Mouse (Mus musculus) forebrain, embryonic 15.5 days (tissue): ENCODE measurements around the gene Ankrd45. TPM values are rescaled to one million over a fixed set of nuclear protein-coding genes. Genes with fewer than 3 reads are reported as not detected.
A peak's percentile ranks its signal among the peaks of the same experiment; 100 is the strongest.
"Not testable (repeated sequence)": the region's sequence is repeated elsewhere in the genome, so short reads cannot be mapped to it uniquely, and the experiment has no call there.

Experiments
- ATAC-seq: fragments of 200-750 bp; cut with Nextera tagmentation; replicated peaks from 2 replicates; pipeline ENCODE4 v1.8.0; 2017; ENCODE audit warnings: mild to moderate bottlenecking, moderate TSS enrichment, moderate library complexity
- H3K27ac ChIP-seq: fragments of 300-500 bp; sonication (generic); replicated peaks from 2 replicates; pipeline ENCODE4 v1.5.1; 2015; ENCODE audit warnings: mild to moderate bottlenecking, inconsistent platforms
- H3K27me3 ChIP-seq: fragments of 300-500 bp; sonication (generic); 2 replicates; pipeline ENCODE4 v1.6.1; 2015; ENCODE audit warnings: inconsistent platforms
- H3K36me3 ChIP-seq: fragments of 300-500 bp; sonication (generic); 2 replicates; pipeline ENCODE4 v1.6.1; 2015; ENCODE audit warnings: mild to moderate bottlenecking, inconsistent platforms
- H3K4me1 ChIP-seq: fragments of 300-500 bp; sonication (generic); 2 replicates; pipeline ENCODE4 v1.6.1; 2015; ENCODE audit warnings: inconsistent platforms
- H3K4me2 ChIP-seq: fragments of 300-500 bp; sonication (generic); replicated peaks from 2 replicates; pipeline ENCODE4 v1.6.1; 2015; ENCODE audit warnings: mild to moderate bottlenecking, inconsistent platforms
- H3K4me3 ChIP-seq: fragments of 300-500 bp; sonication (generic); 2 replicates; pipeline ENCODE4 v1.5.1; 2015; ENCODE audit warnings: mild to moderate bottlenecking, inconsistent platforms
- H3K9ac ChIP-seq: fragments of 300-500 bp; sonication (generic); replicated peaks from 2 replicates; pipeline ENCODE4 v1.6.1; 2015; ENCODE audit warnings: mild to moderate bottlenecking, inconsistent platforms
- H3K9me3 ChIP-seq: fragments of 300-500 bp; sonication (generic); 2 replicates; pipeline ENCODE4 v1.6.1; 2016; ENCODE audit warnings: inconsistent platforms
- WGBS: fragments of 180-500 bp; shearing (Covaris S2); methylation state at CpG from one replicate; pipeline ENCODE4 v1.1.7; 2015; ENCODE audit warnings: mixed read lengths; 5-methylcytosine and 5-hydroxymethylcytosine counted together
- polyA plus RNA-seq: library from polyadenylated mRNA; unstranded; fragments of >200 nt; fragmentation: Nextera tagmentation; extraction: Ambion mirVana; gene quantifications from 2 replicates; pipeline ENCODE4 v1.2.1, GENCODE M21; 2015

The Ankrd45 gene
- polyA plus RNA-seq, 1 experiment from 2014 or later, result 22.3 TPM

DNA sequence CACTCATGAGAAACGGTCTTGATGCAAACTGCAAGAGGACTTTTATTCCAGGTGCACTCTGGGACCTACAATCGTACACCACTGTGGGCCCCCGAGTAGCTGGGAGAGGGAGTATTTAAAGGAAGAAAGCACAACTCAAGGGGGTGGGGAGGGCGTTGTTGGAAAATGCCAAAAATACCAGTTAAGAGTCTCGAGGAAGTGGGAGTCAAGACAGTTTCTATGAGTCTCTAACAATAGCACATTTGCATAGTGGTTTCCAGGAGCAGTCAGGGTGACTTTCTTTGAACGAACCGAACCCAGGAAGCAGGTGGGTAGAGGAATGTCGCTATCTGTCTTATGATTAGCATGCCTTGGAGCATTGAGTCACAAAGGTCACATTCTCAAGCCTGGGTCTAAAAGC is 3.1 kb downstream of the Ankrd45 start:
- not testable (repeated sequence) for H3K27me3 ChIP-seq, H3K27ac ChIP-seq, H3K4me2 ChIP-seq, H3K36me3 ChIP-seq, H3K9me3 ChIP-seq, H3K4me3 ChIP-seq, H3K9ac ChIP-seq, ATAC-seq
- WGBS, result 92% methylated on average over 8 of the region's 8 CpGs
- H3K4me1 ChIP-seq, result peaks cover 14% of the 10 kb centered on the region; the same call in 1 of the 2 replicates

DNA sequence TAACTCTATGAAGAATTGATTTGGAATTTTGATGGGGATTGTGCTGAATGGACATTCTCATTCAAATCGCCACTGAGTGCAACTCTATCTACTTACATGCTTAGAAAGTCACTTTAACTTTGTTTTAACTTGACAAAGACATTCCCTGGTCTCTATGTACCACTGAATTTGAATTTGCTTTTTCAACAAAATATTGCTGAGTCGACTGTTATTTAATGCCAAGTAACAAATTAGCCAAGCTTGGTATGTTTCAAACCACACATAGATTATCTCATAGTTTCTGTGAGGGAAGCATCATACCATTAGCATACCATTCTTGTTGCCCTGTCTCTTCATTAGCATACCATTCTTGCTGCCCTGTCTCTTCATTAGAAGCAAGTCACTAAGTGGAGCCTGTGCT is 5.4 kb downstream of the Ankrd45 start:
- H3K4me3 ChIP-seq, result no peak overlapping the region
- no peaks in the 10 kb centered on the region for H3K9me3 ChIP-seq
- H3K4me2 ChIP-seq, result no peak overlapping the region
- H3K27me3 ChIP-seq, result no peaks in the 10 kb centered on the region
- ATAC-seq, result no peak
- no peak overlapping the region for H3K9ac ChIP-seq
- peaks cover 5% of the 10 kb centered on the region; the same call in 1 of the 2 replicates for H3K4me1 ChIP-seq
- no peak overlapping the region for H3K27ac ChIP-seq
- no peaks in the 10 kb centered on the region for H3K36me3 ChIP-seq
- 78% methylated on average over 2 of the region's 2 CpGs for WGBS

DNA sequence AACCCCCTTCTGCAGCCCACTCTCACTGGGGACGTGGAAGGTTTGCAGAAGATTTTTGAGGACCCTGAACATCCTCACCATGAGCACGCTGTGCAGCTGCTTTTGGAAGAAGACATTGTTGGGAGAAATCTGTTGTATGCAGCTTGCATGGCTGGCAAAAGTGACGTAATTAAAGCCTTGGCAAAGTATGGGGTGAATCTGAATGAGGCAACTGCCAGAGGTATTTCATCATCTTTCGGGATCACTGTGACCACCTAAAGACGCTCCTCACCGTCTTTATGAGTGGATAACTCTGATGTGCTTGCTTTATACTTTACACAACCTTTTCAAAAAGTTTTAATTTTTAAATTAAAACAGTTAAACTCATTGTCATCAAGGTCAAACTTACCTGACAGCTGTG is 8.6 kb downstream of the Ankrd45 start:
- 46% methylated on average over 6 of the region's 6 CpGs for WGBS

DNA sequence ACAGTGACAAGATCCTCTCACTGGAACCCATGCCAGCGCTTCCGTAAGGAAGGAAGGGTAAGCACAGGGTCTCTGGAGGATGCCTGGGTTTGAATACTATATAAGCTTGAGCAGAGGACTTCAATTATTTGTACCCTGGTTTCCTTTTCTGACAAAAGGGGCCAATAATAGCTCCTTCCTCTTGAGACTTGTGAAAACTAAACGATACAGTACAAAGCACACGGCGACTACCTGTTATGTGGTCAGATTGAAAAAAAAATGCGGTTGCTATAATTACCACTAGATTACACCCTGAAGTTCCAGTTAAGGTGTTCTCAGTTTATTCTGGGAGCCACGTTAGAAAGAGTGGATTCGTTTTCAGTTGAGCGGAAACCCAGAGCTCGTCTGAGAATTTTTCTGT is 14.1 kb downstream of the Ankrd45 start:
- 75% methylated on average over 10 of the region's 10 CpGs for WGBS
- Histone ChIP-seq H3K27ac (no peak overlapping the region), H3K27me3 (no peaks in the 10 kb centered on the region), H3K4me2 (no peak overlapping the region), H3K36me3 (no peaks in the 10 kb centered on the region), H3K4me1 (no peaks in the 10 kb centered on the region), H3K9me3 (no peaks in the 10 kb centered on the region), H3K4me3 (no peak overlapping the region), H3K9ac (no peak overlapping the region)
- ATAC-seq, result no peak

More for the DNA sequence above, 8.6 kb downstream of the Ankrd45 start:
- ATAC-seq, result no peak
- no peaks in the 10 kb centered on the region for H3K4me1 ChIP-seq
- H3K27ac ChIP-seq, result no peak overlapping the region
- no peak overlapping the region for H3K9ac ChIP-seq
- no peak overlapping the region for H3K4me2 ChIP-seq
- H3K36me3 ChIP-seq, result no peaks in the 10 kb centered on the region
- H3K4me3 ChIP-seq, result no peak overlapping the region
- H3K9me3 ChIP-seq, result no peaks in the 10 kb centered on the region
- H3K27me3 ChIP-seq, result no peaks in the 10 kb centered on the region

DNA sequence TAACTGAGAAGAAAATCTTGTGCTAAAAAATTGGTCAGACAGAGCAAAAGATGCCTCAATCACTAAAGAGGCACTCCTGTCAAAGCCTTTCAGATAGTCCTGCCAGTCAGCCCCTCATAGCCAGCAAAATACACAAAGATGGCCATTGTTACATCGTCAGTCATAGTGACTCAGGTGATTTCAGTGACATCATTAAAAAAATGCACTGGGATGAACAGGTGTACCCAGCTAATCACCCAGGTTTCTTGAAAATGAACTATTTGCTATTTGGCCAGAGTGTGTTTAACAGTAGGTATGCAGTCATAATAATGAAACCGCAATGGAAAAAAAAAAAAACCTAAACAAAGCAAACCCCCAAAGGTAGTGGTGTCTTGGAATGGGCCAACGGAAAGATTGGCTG is 16.7 kb downstream of the Ankrd45 start, which contains the start of gene Tex50:
Gene Tex50, minus strand, starts transcription at position 101 of the 400 bp plus-strand sequence.
- H3K27me3 ChIP-seq, result no peaks in the 10 kb centered on the region
- H3K9me3 ChIP-seq, result no peaks in the 10 kb centered on the region
- H3K4me3 ChIP-seq, result no peak within 1 kb of the TSS
- H3K4me2 ChIP-seq, result no peak within 1 kb of the TSS
- no peak for ATAC-seq
- WGBS, result 87% methylated on average over 3 of the region's 3 CpGs
- 0 out of 2 replicates have a peak, but pooled peaks cover 3% of the 10 kb centered on the region for H3K36me3 ChIP-seq
- H3K27ac ChIP-seq, result no peak within 1 kb of the TSS
- no peaks in the 10 kb centered on the region for H3K4me1 ChIP-seq
- no peak within 1 kb of the TSS for H3K9ac ChIP-seq

DNA sequence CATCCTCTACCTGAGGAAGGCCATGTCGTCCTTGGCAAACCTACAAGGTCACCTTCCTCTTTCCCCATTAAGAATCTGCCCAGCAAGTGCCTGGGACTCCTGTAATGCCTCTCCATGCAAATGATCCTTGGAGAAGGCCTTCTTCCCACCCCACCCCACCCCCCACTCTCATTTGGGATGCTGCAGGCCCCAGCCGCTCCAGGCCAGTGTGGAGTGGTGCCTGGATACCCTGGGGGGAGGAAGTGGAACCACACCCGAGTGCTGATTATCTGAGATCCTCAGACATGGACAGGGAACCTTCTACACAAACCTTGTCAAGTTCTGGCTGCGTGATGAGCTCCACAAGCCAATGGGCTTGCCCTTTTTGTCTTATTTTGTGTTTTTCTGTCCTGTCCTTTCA is 17.8 kb downstream of the Ankrd45 start:
- H3K9me3 ChIP-seq, result no peaks in the 10 kb centered on the region
- H3K4me3 ChIP-seq, result no peak overlapping the region
- no peak overlapping the region for H3K9ac ChIP-seq
- H3K36me3 ChIP-seq, result 0 out of 2 replicates have a peak, but pooled peaks cover 3% of the 10 kb centered on the region
- no peaks in the 10 kb centered on the region for H3K4me1 ChIP-seq
- 63% methylated on average over 4 of the region's 4 CpGs for WGBS
- H3K27ac ChIP-seq, result no peak overlapping the region
- ATAC-seq, result no peak
- H3K4me2 ChIP-seq, result no peak overlapping the region
- no peaks in the 10 kb centered on the region for H3K27me3 ChIP-seq

DNA sequence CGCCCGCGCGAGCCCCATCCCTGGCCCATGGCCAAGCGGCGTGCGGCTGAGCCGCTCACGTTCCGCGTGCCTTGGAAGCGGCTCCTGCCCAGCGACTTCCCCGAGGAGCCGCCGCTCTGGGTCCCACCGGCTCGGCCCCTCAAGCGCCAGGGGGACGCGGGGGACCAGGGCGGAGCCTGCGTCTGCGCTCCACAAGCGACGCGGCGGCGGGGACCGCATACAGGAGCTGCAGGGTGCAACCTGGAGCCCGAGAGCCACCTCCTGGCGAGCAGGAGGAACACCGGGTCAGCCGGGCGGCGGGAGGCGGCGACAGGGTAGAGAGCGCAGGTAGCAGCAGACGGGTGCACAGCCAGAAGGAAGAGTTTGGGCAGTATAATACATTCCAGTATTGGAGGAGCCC is 28.2 kb downstream of the Ankrd45 start:
- peak; percentile 96 for ATAC-seq
- no peaks in the 10 kb centered on the region for H3K4me1 ChIP-seq
- peak overlapping the region; percentile 55 for H3K4me3 ChIP-seq
- H3K9me3 ChIP-seq, result no peaks in the 10 kb centered on the region
- H3K36me3 ChIP-seq, result no peaks in the 10 kb centered on the region
- peak overlapping the region; percentile 78 for H3K4me2 ChIP-seq
- H3K27ac ChIP-seq, result no peak overlapping the region
- H3K27me3 ChIP-seq, result no peaks in the 10 kb centered on the region
- under 1% methylated on average over 40 of the region's 40 CpGs for WGBS
- H3K9ac ChIP-seq, result peak overlapping the region; percentile 52

DNA sequence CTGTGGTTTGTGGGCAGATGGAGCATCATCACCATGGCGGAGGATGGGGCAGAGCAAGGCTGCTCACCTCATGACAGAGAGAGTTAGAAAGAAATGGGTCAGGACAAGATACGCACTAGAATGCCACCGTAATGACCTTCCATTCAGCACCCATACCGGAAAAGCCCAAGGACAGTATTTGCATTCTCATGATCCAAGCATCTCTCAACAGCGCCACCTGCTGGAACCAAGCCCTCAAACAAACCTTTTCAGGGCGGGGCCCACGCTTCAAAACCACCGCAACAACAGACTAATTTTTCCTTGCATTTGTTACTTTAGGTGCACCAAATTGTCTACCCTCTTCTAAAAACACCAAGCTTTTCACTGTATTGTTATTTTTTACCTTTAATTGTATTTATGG is 38.2 kb downstream of the Ankrd45 start:
- no peak overlapping the region for H3K9ac ChIP-seq
- 62% methylated on average over 8 of the region's 8 CpGs for WGBS
- H3K9me3 ChIP-seq, result no peaks in the 10 kb centered on the region
- ATAC-seq, result no peak
- H3K27me3 ChIP-seq, result no peaks in the 10 kb centered on the region
- H3K4me2 ChIP-seq, result no peak overlapping the region
- H3K36me3 ChIP-seq, result no peaks in the 10 kb centered on the region
- H3K4me3 ChIP-seq, result no peak overlapping the region
- no peak overlapping the region for H3K27ac ChIP-seq
- H3K4me1 ChIP-seq, result no peaks in the 10 kb centered on the region

DNA sequence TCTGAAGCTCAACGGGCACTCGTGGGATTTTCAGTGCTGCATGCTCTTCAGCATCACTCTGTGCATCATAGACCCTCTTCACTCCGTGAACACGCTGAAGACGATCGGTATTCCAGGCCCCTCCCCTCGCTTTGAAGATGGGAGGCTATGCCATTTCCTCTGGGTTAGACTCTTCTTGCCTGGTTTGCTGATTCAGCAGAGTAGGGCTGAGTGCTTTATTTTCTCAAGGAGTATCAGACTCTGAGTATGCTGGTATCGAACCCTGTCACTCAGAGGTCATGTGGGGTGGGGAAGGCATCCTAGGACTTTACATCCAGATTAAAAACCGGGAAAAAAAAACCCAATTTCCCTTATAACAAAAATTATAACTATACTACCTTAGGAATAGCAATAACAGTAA is 39.9 kb downstream of the Ankrd45 start:
- Histone ChIP-seq H3K9ac (no peak overlapping the region), H3K27me3 (no peaks in the 10 kb centered on the region), H3K4me2 (no peak overlapping the region), H3K4me1 (no peaks in the 10 kb centered on the region), H3K27ac (no peak overlapping the region), H3K36me3 (no peaks in the 10 kb centered on the region), H3K4me3 (no peak overlapping the region), H3K9me3 (no peaks in the 10 kb centered on the region)
- 83% methylated on average over 9 of the region's 9 CpGs for WGBS
- ATAC-seq, result no peak

DNA sequence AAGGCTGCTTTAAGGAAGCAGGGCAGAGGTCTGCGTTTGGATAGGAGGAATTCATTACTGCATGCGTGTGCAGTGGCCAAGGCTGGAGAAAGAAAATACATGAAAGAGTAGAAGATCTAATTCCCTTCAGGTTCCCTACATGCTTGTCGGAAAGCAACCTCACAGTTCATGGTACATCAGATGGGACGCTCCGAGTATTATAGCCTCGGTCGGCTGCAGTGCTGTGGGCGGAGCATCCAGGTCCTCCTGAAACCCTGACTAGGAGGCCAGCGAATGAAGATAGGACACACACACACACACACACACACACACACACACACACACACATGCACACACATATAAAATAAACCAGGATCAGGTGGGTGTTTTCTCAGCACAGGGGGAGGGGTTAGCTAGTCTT is 41.2 kb downstream of the Ankrd45 start:
- WGBS, result 80% methylated on average over 9 of the region's 9 CpGs
- H3K4me1 ChIP-seq, result no peaks in the 10 kb centered on the region
- H3K9me3 ChIP-seq, result no peaks in the 10 kb centered on the region
- no peak overlapping the region for H3K27ac ChIP-seq
- H3K36me3 ChIP-seq, result no peaks in the 10 kb centered on the region
- ATAC-seq, result no peak
- H3K4me3 ChIP-seq, result no peak overlapping the region
- H3K27me3 ChIP-seq, result no peaks in the 10 kb centered on the region
- H3K4me2 ChIP-seq, result no peak overlapping the region
- H3K9ac ChIP-seq, result no peak overlapping the region

DNA sequence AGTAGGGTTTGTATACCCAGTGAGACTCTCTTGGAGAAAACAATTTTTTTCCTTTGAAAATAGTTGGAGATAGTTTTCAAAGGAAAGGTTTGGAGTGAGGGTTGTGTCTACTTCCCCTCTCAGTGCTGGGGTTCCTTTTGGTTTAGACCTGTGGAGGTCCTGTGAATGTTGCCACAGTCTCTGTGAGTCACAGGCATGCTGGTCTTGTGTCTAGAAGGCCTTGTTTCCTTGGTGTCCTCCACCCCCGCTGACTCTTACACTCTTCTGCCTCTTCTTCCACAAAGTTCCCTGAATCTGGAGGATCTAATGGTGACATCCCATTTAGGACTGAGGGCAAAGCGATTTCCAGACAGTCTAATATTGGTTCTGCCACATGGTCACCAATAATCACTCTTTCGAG is 42.9 kb downstream of the Ankrd45 start:
- WGBS, result 84% methylated on average over 3 of the region's 3 CpGs
- no peak overlapping the region for H3K4me2 ChIP-seq

DNA sequence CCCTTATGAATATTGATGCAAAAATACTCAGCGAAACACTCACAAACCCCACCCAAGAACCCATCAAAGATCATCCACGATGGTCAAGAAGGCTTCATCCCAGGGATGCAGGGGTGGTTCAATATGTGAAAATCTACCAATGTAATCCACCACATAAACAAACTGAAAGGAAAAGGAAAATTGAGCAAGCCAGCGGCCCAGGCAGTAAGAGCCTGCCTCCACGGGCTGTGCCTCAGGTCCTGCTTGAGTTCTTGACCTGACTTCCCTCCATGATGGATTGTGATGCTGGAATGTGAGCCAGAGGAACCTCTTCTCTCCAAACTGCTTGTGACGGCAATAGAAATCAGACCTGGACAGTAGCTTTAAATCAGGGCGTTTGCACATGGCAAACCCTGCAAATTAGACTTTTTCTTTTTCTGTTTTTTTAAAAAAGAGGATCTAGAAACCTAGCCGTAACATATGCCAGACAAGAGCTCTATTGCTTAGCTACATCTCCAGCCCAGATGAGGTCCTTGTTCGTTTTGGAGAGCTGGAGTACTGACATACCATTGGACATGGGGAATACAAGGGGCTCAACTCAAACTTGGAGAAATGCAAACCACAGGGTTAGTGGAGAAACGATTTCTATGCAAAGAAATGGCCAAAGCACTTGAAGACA is 47.9 kb downstream of the Ankrd45 start:
- Histone ChIP-seq H3K4me3 (no peak overlapping the region), H3K4me2 (no peak overlapping the region), H3K36me3 (no peaks in the 10 kb centered on the region), H3K4me1 (peaks cover 6% of the 10 kb centered on the region), H3K27ac (no peak overlapping the region), H3K27me3 (no peaks in the 10 kb centered on the region), H3K9ac (no peak overlapping the region), H3K9me3 (no peaks in the 10 kb centered on the region)
- no peak for ATAC-seq
- 78% methylated on average over 9 of the region's 9 CpGs for WGBS

More for the DNA sequence above, 42.9 kb downstream of the Ankrd45 start:
- ATAC-seq, result no peak
- H3K9me3 ChIP-seq, result no peaks in the 10 kb centered on the region
- H3K36me3 ChIP-seq, result no peaks in the 10 kb centered on the region
- H3K9ac ChIP-seq, result no peak overlapping the region
- H3K4me3 ChIP-seq, result no peak overlapping the region
- no peaks in the 10 kb centered on the region for H3K4me1 ChIP-seq
- H3K27me3 ChIP-seq, result no peaks in the 10 kb centered on the region
- no peak overlapping the region for H3K27ac ChIP-seq
